ENCODE assay signal across 8 mouse cellular contexts in the genomic region with DNA sequence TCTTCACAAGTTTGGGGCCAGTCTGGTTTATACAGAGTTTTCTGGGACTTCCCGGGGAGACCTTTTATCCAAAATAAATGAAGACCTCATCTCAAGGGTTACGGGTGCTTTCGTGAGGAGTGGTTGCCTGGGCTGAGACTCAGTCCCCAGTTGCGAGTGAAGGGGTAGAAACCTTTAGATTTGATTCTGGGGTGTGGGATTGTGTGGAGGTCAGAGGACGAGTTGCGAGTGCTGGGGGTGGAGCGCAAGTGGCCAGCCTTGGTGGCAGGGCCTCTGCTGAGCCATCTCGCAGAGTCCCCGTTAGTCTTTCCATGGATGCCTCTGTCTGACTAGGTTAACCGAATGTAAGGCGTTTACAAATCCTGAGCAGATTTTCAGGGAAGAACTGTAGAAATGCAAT. TPM values are rescaled to one million over a fixed set of nuclear protein-coding genes. Genes with fewer than 3 reads are reported as not detected.
DNase-seq lines count a peak whose midpoint lies in the region; ATAC-seq lines count a peak whose summit lies in the region.

No protein-coding gene starts in this region.

- peak overlapping the region; percentile 85 for H3K4me2 ChIP-seq in forebrain, embryonic 11.5 days (ENCODE audit: low read depth, low read length, severe bottlenecking)

- no peaks in the 10 kb centered on the region for H3K9me3 ChIP-seq in forebrain, embryonic 11.5 days (ENCODE audit: control insufficient read depth, low read length)

- DNase-seq in kidney, adult 11 months, result peak; percentile 15
- DNase-seq in kidney, adult 18-20 months, result no peak
- DNase-seq in adipocyte (ENCODE audit: low spot score), result peak; percentile 68
- peak; percentile 55 for DNase-seq in forebrain, embryonic 11.5 days (ENCODE audit: low spot score)
- peak; percentile 40 for DNase-seq in kidney, adult 9 months
- no peak for DNase-seq in urinary bladder, adult 18-20 months (ENCODE audit: low spot score in 2 of 2)
- no peak for DNase-seq in right cerebral cortex, postnatal 14 days

- peak overlapping the region; percentile 99 for H3K9ac ChIP-seq in forebrain, embryonic 11.5 days (ENCODE audit: low read length)

- H3K4me1 ChIP-seq in forebrain, embryonic 11.5 days (replicated peaks; ENCODE audit: control insufficient read depth, insufficient read depth, low read length), result peaks cover 6% of the 10 kb centered on the region; the same call in 1 of the 2 replicates

- no peaks in the 10 kb centered on the region for H3K36me3 ChIP-seq in forebrain, embryonic 11.5 days (ENCODE audit: control insufficient read depth, insufficient read depth, low read length)

- H3K27ac ChIP-seq in forebrain, embryonic 11.5 days (ENCODE audit: low read depth, low read length), result no peak overlapping the region

- 2% methylated on average over 11 of the region's 11 CpGs for WGBS in forebrain, embryonic 11.5 days

- H3K27me3 ChIP-seq in forebrain, embryonic 11.5 days (ENCODE audit: control insufficient read depth, insufficient read depth, low read length), result no peaks in the 10 kb centered on the region

- peak overlapping the region; percentile 90 for H3K4me3 ChIP-seq in forebrain, embryonic 11.5 days (ENCODE audit: low read depth, low read length)

- ATAC-seq in forebrain, embryonic 11.5 days (replicated peaks; ENCODE audit: low FRiP score), result peak; percentile 30; the same call in 1 of the 2 replicates
- ATAC-seq in megakaryocyte, adult 5-6 weeks (ENCODE audit: poor library complexity, severe bottlenecking), result peak; percentile 36

RNA-seq across cellular contexts. Expression of gene Siah1a, which starts 0.8 kb away (rescaled TPM):
- polyA plus RNA-seq in forebrain, embryonic 11.5 days (2014; fragmentation: Nextera tagmentation; extraction: Ambion mirVana), result 71.2 and 72.5 TPM in 2 replicates
- total RNA-seq in megakaryocyte, adult 5-6 weeks (2015), result 14.2 and 16.3 TPM in 2 replicates
- total RNA-seq in megakaryocyte, adult 5-6 weeks (2017), result 14.6 and 15.2 TPM in 2 replicates

RNA-seq across cellular contexts. Expression of gene Gm10638, which starts 1.0 kb away (rescaled TPM):
- 6.6 and 7.1 TPM in 2 replicates for polyA plus RNA-seq in forebrain, embryonic 11.5 days (2014; fragmentation: Nextera tagmentation; extraction: Ambion mirVana)
- not detected in 2 replicates for total RNA-seq in megakaryocyte, adult 5-6 weeks (2015)
- total RNA-seq in megakaryocyte, adult 5-6 weeks (2017), result not detected in 2 replicates

Comparison
In these comparisons a context has a peak if more than half of its experiments do, and no peak if none do; other contexts are left out.
1. DNase-seq: peak in kidney, adult 11 months (single experiment), adipocyte (single experiment), forebrain, embryonic 11.5 days (single experiment) and kidney, adult 9 months (single experiment); none in kidney, adult 18-20 months (single experiment), urinary bladder, adult 18-20 months (0 of 2) and right cerebral cortex, postnatal 14 days (single experiment).